Mouse (Mus musculus) limb, embryonic 15.5 days (tissue): ENCODE results near the gene Pgap3. TPM values are rescaled to one million over a fixed set of nuclear protein-coding genes. Genes with fewer than 3 reads are reported as not detected.

Source experiments
- ATAC-seq: fragments of 200-750 bp; cut with Nextera tagmentation; 2 replicates; pipeline ENCODE4 v1.8.0; 2017; ENCODE audit warnings: low read depth, moderate TSS enrichment; ENCODE audit not compliant: insufficient number of reproducible peaks, low FRiP score, low TSS enrichment
- H3K27ac ChIP-seq: fragments of 300-500 bp; sonication (generic); 2 replicates; pipeline ENCODE4 v1.5.1; 2015; ENCODE audit warnings: moderate library complexity, mild to moderate bottlenecking, inconsistent platforms
- H3K27me3 ChIP-seq: fragments of 300-500 bp; sonication (generic); 2 replicates; pipeline ENCODE4 v1.6.1; 2015; ENCODE audit warnings: inconsistent platforms
- H3K36me3 ChIP-seq: fragments of 300-500 bp; sonication (generic); 2 replicates; pipeline ENCODE4 v1.6.1; 2015; ENCODE audit warnings: inconsistent platforms
- H3K4me1 ChIP-seq: fragments of 300-500 bp; sonication (generic); 2 replicates; pipeline ENCODE4 v1.6.1; 2015; ENCODE audit warnings: inconsistent platforms
- H3K4me2 ChIP-seq: fragments of 300-500 bp; sonication (generic); 2 replicates; pipeline ENCODE4 v1.6.1; 2015; ENCODE audit warnings: mild to moderate bottlenecking, inconsistent platforms
- H3K4me3 ChIP-seq: fragments of 300-500 bp; sonication (generic); 2 replicates; pipeline ENCODE4 v1.5.1; 2015; ENCODE audit warnings: mild to moderate bottlenecking, inconsistent platforms
- H3K9ac ChIP-seq: fragments of 300-500 bp; sonication (generic); 2 replicates; pipeline ENCODE4 v1.6.1; 2015; ENCODE audit warnings: inconsistent platforms
- H3K9me3 ChIP-seq: fragments of 300-500 bp; sonication (generic); 2 replicates; pipeline ENCODE4 v1.6.1; 2016; ENCODE audit warnings: inconsistent platforms
- WGBS: fragments of 180-500 bp; shearing (Covaris S2); methylation state at CpG from one replicate; pipeline ENCODE4 v1.1.7; 2015; 5-methylcytosine and 5-hydroxymethylcytosine counted together
- polyA plus RNA-seq: library from polyadenylated mRNA; unstranded; fragments of >200 nt; fragmentation: Nextera tagmentation; extraction: Ambion mirVana; gene quantifications from 2 replicates; pipeline ENCODE4 v1.2.1, GENCODE M21; 2015

Pgap3 gene
- polyA plus RNA-seq, 1 experiment from 2014 or later: 12.6 TPM

DNA sequence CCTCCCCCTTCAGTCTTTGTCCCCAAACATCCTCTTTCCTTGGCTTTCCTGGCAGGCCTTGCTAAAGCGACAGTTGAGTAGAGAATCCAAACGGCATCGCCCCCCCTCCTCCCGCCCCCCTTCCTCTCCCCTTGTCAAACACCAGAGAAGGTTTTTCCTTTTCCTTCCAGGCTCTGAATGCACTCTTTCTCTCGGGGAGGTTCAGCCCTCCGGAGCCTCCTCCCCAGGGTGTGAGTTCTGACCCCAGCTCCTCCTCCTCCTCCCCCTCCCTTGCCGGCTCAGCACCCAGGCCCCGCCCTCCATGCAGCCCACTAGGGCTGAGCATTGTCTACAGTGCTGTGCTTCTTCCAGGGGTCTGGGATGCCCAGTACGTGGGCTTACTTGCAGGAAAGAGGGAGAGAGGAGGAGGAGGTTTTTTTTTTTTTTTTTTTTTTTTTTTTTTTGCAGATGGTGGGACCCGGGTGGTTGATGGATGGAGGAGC lies 9.1 kb upstream of the Pgap3 start:
- WGBS: 4% methylated on average over 10 of the region's 10 CpGs
- Histone ChIP-seq H3K27me3 (no peaks in the 10 kb centered on the region), H3K4me3 (peak overlapping the region; percentile 8), H3K9ac (no peak overlapping the region), H3K4me1 (peaks cover 35% of the 10 kb centered on the region), H3K9me3 (no peaks in the 10 kb centered on the region), H3K36me3 (no peaks in the 10 kb centered on the region), H3K4me2 (peak overlapping the region; percentile 34), H3K27ac (peak overlapping the region; percentile 63)
- no peak for ATAC-seq

DNA sequence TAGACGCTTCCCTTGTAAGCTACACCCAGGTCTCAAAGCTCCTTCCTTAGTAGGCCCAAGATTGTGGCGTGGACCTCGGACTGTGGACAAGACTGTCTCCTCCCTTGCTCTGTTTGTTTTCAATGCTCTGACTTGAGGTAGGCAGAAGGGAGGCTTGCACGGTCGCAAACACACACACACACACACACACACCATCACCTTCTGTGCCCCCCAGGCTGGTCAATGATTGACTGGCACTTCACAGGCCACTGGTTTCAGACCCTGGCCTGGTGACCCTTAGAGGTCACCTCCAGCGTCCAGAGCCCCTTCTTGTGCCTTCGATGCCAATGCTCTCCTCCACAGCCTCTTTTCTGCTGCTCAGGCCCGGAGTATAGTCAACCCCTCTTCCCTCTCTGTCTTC lies 8.6 kb upstream of the Pgap3 start:
- peaks cover 30% of the 10 kb centered on the region for H3K4me1 ChIP-seq
- peak overlapping the region; percentile 8 for H3K4me3 ChIP-seq
- H3K9ac ChIP-seq: no peak overlapping the region
- H3K27me3 ChIP-seq: no peaks in the 10 kb centered on the region
- no peaks in the 10 kb centered on the region for H3K9me3 ChIP-seq
- 64% methylated on average over 8 of the region's 8 CpGs for WGBS
- no peaks in the 10 kb centered on the region for H3K36me3 ChIP-seq
- H3K27ac ChIP-seq: peak overlapping the region; percentile 63
- H3K4me2 ChIP-seq: peak overlapping the region; percentile 34
- ATAC-seq: no peak

DNA sequence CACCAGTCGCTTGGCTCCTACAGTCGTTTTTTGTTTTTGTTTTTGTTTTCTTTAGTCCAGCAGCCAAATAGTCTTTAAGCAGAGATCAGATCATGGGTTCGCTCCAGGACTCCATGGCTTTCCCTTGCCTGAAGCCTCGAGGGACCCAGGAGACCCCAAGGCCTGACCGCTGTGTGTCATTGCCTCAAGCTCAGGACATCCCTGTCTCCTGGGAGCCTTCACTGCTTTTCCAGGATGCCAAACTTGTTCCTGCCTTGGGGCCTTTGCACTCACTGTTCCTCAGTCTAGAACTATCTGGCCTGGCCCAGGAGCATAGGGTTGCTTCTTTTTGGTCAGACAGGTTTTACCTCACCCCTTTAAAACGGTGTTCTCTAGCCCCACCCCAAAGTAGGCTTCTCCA lies 6.3 kb upstream of the Pgap3 start:
- Histone ChIP-seq H3K27ac (no peak overlapping the region), H3K4me1 (peaks cover 19% of the 10 kb centered on the region), H3K4me3 (no peak overlapping the region), H3K9me3 (no peaks in the 10 kb centered on the region), H3K36me3 (no peaks in the 10 kb centered on the region), H3K4me2 (no peak overlapping the region), H3K9ac (no peak overlapping the region), H3K27me3 (no peaks in the 10 kb centered on the region)
- ATAC-seq: no peak
- 62% methylated on average over 6 of the region's 6 CpGs for WGBS

DNA sequence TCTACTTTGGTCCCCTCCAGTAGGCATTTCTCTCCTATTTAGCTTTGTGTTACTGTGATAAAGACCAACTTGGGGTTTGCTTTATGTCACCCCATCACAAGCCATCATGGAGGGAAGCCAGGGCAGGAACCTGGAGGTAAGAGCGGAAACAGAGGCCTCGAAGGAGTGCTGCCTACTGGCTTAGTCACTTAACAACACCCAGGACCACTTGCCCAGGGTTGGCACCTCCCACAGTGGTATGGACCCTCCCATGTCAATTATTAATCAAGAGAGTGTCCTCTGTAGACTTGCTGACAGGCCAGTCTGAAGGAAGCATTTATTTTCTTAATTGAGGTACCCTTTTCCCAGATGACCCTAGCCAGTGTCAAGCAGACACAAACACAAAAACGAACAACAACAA lies 526 bp upstream of the Pgap3 start:
- peak overlapping the region; percentile 67 for H3K4me2 ChIP-seq
- no peaks in the 10 kb centered on the region for H3K9me3 ChIP-seq
- 0 out of 2 replicates have a peak overlapping the region, but pooled peaks have one; percentile 63 for H3K9ac ChIP-seq
- H3K27me3 ChIP-seq: no peaks in the 10 kb centered on the region
- ATAC-seq: no peak
- peak overlapping the region; percentile 97 for H3K27ac ChIP-seq
- peaks cover 10% of the 10 kb centered on the region for H3K36me3 ChIP-seq
- 58% methylated on average over 3 of the region's 3 CpGs for WGBS
- peaks cover 12% of the 10 kb centered on the region for H3K4me1 ChIP-seq
- H3K4me3 ChIP-seq: peak overlapping the region; percentile 79

DNA sequence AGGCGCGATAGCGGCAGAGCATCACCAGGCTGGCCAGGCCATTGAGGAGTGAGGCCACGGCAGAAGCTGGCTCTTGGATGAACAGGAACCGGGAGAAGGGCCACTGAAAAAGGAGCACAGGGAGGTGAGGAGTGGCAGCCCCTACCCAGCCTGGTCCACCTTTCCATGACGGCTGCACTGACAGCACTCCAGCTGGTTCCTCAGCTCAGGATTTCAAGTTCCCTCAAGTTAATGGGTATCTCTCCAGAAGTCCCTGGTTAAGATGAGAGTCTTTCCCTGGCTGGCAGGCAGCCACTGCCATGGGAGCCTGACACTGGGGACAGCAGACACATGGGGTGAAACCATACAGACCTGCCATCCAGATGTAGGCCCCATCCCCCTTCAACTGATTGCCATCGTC lies 2.3 kb downstream of the Pgap3 start:
- no peak overlapping the region for H3K4me2 ChIP-seq
- no peak for ATAC-seq
- H3K36me3 ChIP-seq: peaks cover 10% of the 10 kb centered on the region
- H3K27ac ChIP-seq: no peak overlapping the region
- WGBS: 90% methylated on average over 7 of the region's 7 CpGs
- no peaks in the 10 kb centered on the region for H3K27me3 ChIP-seq
- no peaks in the 10 kb centered on the region for H3K9me3 ChIP-seq
- no peak overlapping the region for H3K4me3 ChIP-seq
- peaks cover 31% of the 10 kb centered on the region for H3K4me1 ChIP-seq
- H3K9ac ChIP-seq: no peak overlapping the region

DNA sequence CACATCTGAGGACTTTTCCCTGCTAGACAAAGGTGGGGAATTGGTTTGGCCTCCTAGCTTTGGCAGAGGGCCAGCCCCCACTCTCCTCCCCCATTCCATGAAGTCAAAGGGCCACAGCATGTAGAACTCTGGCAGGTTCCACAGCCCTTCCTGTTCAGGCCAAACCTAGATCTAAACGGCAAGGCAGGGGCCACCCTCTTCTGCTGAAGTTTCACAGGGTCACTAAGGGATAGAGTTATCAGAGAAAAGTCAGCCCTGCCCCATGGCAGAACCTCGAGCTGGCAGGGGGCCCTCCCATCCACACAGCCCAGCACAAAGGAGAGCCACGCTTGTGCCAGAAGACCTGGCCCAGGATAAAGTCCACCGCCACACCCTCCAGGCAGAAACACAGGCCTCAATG lies 5.2 kb downstream of the Pgap3 start:
- Histone ChIP-seq H3K27ac (peak overlapping the region; percentile 28), H3K36me3 (peaks cover 10% of the 10 kb centered on the region), H3K4me3 (no peak overlapping the region), H3K9ac (no peak overlapping the region), H3K9me3 (no peaks in the 10 kb centered on the region), H3K27me3 (peaks cover 19% of the 10 kb centered on the region), H3K4me2 (no peak overlapping the region), H3K4me1 (peaks cover 35% of the 10 kb centered on the region)
- no peak for ATAC-seq
- WGBS: 55% methylated on average over 4 of the region's 4 CpGs

DNA sequence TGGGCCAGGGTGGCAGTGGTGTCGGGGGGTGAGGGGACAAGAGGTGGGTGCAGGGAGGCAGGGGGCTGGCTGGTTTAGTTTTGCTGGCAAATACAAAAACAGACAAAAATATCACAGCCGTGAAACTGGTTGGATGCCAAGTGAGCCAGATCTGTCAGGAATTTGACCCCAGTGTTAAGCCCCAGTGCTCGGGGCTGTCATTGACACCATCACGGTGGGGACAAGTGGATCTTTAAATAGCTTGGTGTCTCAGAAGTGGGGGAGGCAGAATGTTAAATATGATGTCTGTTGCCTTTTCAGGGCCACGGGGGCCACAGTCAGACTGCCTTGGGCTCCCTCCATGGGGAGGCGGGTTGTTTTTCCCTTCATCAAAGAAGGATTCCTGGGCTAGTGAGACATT lies 6.0 kb downstream of the Pgap3 start:
- H3K36me3 ChIP-seq: peaks cover 10% of the 10 kb centered on the region
- H3K4me2 ChIP-seq: no peak overlapping the region
- WGBS: 44% methylated on average over 6 of the region's 6 CpGs
- no peaks in the 10 kb centered on the region for H3K9me3 ChIP-seq
- H3K4me3 ChIP-seq: no peak overlapping the region
- peak overlapping the region; percentile 78; the same call in 1 of the 2 replicates for H3K27ac ChIP-seq
- H3K9ac ChIP-seq: no peak overlapping the region
- peaks cover 29% of the 10 kb centered on the region for H3K4me1 ChIP-seq
- peaks cover 22% of the 10 kb centered on the region for H3K27me3 ChIP-seq
- ATAC-seq: no peak

DNA sequence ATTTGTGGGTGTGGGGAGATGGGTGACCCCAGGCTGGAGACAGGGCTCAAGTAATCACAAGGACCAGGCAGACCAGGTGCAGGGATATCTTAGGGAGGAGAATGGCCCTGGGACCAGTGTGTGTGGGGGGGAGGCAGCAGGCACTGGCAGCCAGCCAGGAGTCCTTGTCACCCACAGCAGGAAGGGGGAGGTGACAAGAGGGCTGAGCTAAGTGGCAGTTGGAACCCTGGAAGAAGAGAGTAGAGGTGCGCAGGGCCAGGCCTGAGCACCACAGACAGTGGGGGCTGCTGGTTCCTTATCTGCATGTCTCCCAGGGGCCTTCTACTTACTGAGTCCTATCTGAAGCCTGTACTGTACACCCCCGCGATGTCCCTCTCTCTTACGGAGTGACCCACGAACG lies 7.0 kb downstream of the Pgap3 start:
- H3K9ac ChIP-seq: no peak overlapping the region
- WGBS: 74% methylated on average over 6 of the region's 6 CpGs
- no peaks in the 10 kb centered on the region for H3K9me3 ChIP-seq
- peaks cover 32% of the 10 kb centered on the region for H3K27me3 ChIP-seq
- no peak overlapping the region for H3K4me2 ChIP-seq
- H3K4me3 ChIP-seq: no peak overlapping the region
- H3K27ac ChIP-seq: peak overlapping the region; percentile 78
- peaks cover 33% of the 10 kb centered on the region for H3K4me1 ChIP-seq
- peaks cover 8% of the 10 kb centered on the region for H3K36me3 ChIP-seq
- ATAC-seq: no peak

DNA sequence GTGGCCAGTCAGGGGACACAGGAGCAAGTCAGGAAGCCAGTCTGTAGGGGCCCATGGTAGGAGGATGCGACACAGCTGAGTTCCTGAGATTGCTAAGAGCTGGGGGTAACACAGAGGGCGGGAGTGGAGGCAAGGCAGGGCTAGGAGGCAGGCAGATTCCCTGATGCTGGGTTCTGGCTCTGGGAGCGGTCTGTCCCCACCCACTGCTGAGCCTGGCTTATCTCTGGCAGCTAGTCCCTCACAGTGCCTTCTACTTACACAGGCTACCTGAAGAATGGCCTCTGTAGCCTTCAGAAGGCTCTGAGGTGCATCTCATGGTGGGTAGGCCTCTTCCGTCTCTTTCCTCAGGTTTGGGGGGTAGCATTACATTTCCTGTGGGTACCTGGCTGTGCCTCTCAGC lies 7.6 kb downstream of the Pgap3 start:
- H3K4me2 ChIP-seq: no peak overlapping the region
- H3K27ac ChIP-seq: peak overlapping the region; percentile 78
- H3K4me1 ChIP-seq: peaks cover 33% of the 10 kb centered on the region
- peaks cover 38% of the 10 kb centered on the region for H3K27me3 ChIP-seq
- 42% methylated on average over 4 of the region's 4 CpGs for WGBS
- no peaks in the 10 kb centered on the region for H3K9me3 ChIP-seq
- H3K36me3 ChIP-seq: peaks cover 8% of the 10 kb centered on the region
- no peak overlapping the region for H3K4me3 ChIP-seq
- no peak for ATAC-seq
- no peak overlapping the region for H3K9ac ChIP-seq

DNA sequence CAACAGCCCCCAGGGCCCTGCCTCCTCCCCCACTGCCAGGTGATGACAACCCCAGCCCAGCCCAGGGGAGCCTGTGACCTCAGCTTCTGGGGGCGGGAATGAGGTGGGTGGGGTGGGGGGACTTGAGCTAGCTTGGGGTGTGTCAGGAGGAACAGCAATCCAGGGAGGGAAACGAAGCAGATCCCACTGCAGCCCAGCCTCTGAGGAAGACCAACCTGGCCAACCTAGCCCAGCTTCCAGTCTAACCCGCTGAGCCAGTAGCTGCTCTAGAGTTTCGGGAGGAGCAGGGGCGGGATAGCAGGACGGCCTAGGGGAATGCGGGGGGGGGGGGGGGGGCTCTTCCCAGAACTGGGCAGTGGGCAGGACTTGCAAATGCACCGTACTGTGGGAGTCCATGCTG lies 8.3 kb downstream of the Pgap3 start:
- no peak for ATAC-seq
- Histone ChIP-seq H3K9ac (no peak overlapping the region), H3K36me3 (peaks cover 6% of the 10 kb centered on the region; the same call in 1 of the 2 replicates), H3K27me3 (peaks cover 44% of the 10 kb centered on the region), H3K4me2 (0 out of 2 replicates have a peak overlapping the region, but pooled peaks have one; percentile 7), H3K4me3 (no peak overlapping the region), H3K4me1 (peaks cover 35% of the 10 kb centered on the region), H3K27ac (peak overlapping the region; percentile 78), H3K9me3 (no peaks in the 10 kb centered on the region)
- WGBS: 18% methylated on average over 7 of the region's 8 CpGs

DNA sequence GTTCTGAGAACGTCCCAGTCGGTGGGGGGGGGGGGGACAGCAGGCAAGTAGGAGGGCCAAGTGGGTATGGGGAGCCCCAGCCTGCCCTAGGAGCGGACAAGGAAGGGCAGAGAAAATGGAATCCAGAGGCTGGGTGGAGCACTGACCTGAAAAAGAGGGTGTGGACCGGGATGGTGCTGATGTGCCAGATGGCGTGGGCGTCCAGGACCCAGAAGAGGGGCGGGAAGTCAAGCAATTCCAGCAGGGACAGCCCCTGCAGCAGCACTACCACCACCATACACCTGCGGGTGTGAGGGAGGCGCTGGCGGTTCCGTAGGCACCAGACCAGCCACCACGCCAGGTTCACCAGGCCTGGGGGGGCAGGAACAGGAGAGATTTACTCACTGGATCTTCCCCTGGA lies 10.1 kb downstream of the Pgap3 start:
- Histone ChIP-seq H3K27me3 (peaks cover 63% of the 10 kb centered on the region), H3K27ac (0 out of 2 replicates have a peak overlapping the region, but pooled peaks have one; percentile 35), H3K4me3 (no peak overlapping the region), H3K4me1 (peaks cover 38% of the 10 kb centered on the region), H3K4me2 (no peak overlapping the region), H3K9me3 (no peaks in the 10 kb centered on the region), H3K9ac (no peak overlapping the region), H3K36me3 (no peaks in the 10 kb centered on the region)
- ATAC-seq: no peak
- WGBS: 67% methylated on average over 11 of the region's 12 CpGs

DNA sequence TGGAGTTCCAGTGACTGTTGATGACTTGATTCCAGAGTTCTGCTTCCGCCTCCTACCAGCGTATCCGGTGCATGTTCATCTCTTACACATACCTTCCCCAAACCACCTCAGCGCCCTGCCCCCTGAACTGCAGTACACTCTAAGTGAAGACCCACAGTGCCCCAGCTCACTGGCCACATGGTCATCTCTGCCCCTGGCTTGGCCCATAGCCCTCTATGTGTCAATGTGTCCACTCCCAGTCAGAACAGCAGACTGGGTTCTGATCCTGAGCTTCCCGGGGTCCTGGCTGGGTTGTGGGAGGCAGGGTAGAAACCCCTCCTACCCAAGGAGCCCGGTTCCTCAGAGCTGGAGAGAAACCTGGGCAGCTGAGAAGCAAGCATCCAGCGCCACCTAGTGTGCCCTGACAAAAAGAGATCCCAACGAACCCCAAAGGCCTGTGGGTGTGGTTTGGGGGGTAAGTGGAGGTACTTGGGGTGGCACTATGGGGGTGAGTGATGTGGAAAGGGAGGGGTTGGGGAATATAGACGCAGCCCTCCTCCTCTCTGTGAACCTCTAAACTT lies 11.0 kb downstream of the Pgap3 start:
- no peak overlapping the region for H3K9ac ChIP-seq
- no peak overlapping the region for H3K27ac ChIP-seq
- peaks cover 72% of the 10 kb centered on the region for H3K27me3 ChIP-seq
- H3K4me1 ChIP-seq: peaks cover 31% of the 10 kb centered on the region
- no peaks in the 10 kb centered on the region for H3K36me3 ChIP-seq
- WGBS: 21% methylated on average over 9 of the region's 9 CpGs
- no peak overlapping the region for H3K4me2 ChIP-seq
- no peaks in the 10 kb centered on the region for H3K9me3 ChIP-seq
- H3K4me3 ChIP-seq: no peak overlapping the region
- no peak for ATAC-seq

DNA sequence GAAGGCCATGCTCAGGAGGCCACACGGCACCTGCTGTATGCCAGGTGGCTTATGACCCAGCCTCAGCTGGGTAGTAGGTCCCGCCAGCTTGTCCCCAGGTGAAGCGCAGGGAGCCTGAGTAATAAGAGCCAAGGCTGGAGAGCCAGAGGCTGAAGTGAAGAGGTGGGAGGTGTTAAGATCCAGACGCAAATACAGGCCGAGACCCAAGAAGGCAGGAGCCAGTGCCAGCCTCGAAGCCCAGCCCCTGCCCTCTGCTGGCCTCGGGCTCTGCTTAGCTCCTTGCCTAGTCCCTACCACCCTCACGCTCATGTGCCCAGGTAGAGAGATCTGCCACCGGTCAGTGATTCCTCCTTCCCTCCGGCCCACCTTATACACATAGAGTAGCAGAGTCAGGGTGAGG lies 12.0 kb downstream of the Pgap3 start:
- Histone ChIP-seq H3K9me3 (no peaks in the 10 kb centered on the region), H3K9ac (no peak overlapping the region), H3K4me1 (peaks cover 25% of the 10 kb centered on the region), H3K36me3 (no peaks in the 10 kb centered on the region), H3K27ac (no peak overlapping the region), H3K4me2 (no peak overlapping the region), H3K27me3 (peaks cover 82% of the 10 kb centered on the region), H3K4me3 (no peak overlapping the region)
- no peak for ATAC-seq
- 72% methylated on average over 10 of the region's 10 CpGs for WGBS
